Mouse (Mus musculus) cerebellum, postnatal 4 days (tissue): ENCODE data around the gene Dab1.

ENCODE experiments used
- DNase-seq, 2 experiments: peaks; one replicate each; pipeline ENCODE4 v3.0.0; 2022; ENCODE audit warnings: low spot score in 2 of 2, mixed read lengths in 1 of 2

Gene Dab1

DNA sequence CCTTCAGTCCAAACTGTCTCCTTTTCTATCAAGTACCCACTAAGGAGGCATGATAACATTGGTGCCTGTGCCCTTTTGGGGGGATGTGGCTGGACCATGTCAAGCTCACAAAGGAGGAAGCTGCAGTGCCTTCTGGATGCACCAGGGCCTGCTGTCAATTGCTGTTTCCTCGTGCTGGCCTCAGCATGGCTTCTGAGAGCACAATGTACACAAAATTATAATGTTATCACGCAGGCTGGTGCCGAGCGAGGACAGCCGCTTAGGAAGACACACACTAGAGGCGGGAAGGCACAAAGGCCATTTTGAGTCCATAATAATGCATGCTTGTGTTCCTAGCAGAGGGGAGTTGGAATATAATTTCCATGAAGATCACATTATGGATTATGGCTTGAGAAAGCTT lies 81.2 kb downstream of the Dab1 start:
- no peak for DNase-seq

- no peak for DNase-seq
Observed at GRCm38 (mm10) chr4:103702137-103702536, 83.0 kb downstream of the Dab1 start.

DNA sequence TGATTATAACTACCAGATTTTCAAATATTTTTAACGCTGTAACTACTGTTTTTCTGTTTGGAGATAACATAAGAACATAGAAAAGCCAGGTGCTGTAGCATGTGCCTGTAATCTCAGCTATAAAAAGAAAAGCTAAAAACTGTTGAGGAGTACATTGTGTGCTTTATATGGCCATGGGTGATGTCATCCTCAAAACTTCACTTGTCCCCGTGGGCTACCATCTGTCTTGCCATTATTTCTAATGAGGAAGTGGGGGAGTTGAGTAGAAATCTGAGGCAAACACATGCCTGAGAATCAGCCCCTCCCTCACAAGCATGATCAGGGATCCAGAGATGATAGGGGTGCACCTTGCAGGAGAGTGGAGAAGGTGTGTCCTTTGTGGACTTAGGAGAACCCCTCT lies 85.3 kb downstream of the Dab1 start:
- no peak for DNase-seq

DNA sequence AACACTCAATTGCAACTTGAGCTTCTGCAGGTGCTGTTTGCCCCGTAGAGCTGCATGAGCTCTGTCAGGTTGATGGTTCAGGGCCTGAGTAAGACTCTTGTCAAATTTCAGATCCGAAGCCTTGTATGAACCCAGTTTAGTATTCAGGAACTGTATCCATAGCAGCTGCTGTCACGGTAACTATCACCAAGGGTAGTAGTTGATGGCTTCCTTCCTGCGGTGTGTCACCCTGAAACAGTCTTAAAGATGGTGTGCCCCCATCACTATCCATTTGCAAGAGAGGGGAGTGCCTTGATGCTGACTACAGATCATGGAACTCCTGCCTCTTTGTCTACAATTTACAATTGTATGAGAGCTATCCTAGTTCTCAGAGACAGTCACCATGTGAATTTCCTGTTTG lies 87.3 kb downstream of the Dab1 start:
- no peak for DNase-seq

- DNase-seq, result no peak
Observed at GRCm38 (mm10) chr4:103707140-103707539, 88.0 kb downstream of the Dab1 start.

- DNase-seq, result no peak
Observed at GRCm38 (mm10) chr4:103711353-103711752, 92.2 kb downstream of the Dab1 start.

DNA sequence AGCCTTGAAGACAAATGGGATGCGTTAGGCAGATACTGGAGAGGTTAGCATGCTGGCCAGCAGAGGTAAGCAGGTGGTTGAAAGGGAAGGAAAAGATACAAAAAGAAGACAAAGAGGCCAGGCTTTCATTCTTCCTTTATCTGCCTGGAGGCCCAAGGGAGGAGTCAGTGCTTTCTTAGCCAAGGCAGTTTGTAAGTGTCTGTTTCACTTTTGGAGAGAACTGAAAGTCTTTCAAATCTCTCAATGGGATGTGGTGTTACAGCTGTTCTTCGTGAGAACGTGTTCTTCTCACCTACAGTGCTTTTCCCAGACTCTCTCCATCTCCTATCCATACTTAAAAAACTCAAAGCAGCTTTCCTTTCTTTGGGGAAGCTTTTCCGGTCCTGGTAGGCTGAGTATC lies 94.8 kb downstream of the Dab1 start:
- DNase-seq, result no peak

DNA sequence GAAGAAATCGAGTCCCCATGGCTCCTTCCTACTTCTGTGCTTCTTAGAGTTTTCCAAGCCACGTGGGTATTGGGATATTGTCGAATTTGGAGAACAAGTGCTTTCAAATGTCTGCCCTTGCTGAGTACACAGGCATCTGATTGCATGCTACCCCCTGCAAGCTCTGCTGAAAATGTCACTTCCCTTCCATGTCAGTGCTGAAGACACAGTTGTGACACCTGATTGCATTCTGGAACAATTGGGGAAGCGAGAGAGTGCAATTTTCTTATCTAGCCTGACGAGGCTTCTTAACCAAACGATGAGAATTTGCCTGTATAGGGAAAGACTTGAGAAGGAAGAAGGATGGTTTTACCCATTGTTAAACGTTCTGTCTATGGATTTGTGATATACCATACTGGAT lies 95.8 kb downstream of the Dab1 start:
- no peak for DNase-seq

DNA sequence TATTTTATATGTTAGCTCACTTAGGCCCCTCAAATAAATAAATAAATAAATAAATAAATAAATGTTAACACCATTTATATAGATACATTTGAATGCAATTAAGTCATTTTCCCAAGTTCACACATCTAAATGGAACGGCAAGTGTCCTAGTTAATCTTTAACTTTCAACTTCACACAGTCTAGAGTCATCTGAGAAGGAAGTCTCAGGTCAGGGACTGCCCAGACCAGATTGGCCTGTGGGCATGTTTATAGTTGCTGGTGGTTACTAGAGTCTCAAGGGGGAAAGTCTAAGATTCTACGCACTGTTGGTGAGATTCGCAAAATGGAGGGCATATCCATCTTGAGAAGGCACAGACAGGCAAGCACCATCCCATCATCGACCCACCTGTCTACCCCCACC lies 96.4 kb downstream of the Dab1 start:
- no peak for DNase-seq

GRCm38 (mm10) chr4:103722738-103723137 lies 103.6 kb downstream of the Dab1 start:
- no peak for DNase-seq

GRCm38 (mm10) chr4:103726486-103726885 lies 107.3 kb downstream of the Dab1 start:
- no peak for DNase-seq

DNA sequence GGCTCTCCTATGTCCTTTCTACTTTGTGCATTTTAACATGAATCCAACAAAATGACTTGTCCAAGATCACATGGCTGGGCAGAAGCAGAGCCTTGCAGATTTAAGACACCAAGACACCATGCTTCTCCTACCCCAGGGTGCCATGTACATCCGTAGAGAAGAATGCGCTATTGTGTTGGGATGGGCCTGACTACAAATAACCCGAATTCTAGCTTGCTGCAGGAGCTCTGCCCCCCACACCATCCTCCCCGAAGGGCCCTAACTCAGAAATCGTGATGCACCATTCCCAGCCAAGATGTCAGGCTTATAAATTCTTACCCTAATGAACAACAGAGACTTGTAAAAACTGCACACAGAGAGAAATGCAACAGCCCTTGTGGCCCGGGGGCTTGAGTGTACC lies 118.0 kb downstream of the Dab1 start:
- no peak for DNase-seq

GRCm38 (mm10) chr4:103751249-103751855 lies 132.2 kb downstream of the Dab1 start:
- no peak for DNase-seq

DNA sequence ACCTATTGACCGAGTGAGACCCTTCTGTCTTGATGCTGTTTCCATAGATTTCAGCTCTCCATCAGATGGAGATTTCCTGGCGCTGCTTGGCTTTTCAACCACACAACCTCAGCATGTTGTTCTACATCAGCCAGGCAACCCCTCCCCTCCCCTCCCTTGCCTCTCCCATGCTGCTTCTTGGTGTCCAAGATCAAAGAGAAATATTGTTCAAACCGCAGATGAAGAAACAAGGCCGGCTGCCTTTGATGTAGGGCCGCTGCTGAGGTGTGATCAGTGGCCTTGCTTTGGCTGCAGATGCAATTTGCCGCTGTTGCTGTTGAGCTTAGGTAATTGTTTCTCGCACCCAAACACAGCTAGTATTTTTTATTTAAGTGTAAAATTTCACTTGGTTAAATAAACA lies 135.4 kb downstream of the Dab1 start:
- DNase-seq, result no peak

GRCm38 (mm10) chr4:103757241-103757640 lies 138.1 kb downstream of the Dab1 start:
- no peak for DNase-seq

DNA sequence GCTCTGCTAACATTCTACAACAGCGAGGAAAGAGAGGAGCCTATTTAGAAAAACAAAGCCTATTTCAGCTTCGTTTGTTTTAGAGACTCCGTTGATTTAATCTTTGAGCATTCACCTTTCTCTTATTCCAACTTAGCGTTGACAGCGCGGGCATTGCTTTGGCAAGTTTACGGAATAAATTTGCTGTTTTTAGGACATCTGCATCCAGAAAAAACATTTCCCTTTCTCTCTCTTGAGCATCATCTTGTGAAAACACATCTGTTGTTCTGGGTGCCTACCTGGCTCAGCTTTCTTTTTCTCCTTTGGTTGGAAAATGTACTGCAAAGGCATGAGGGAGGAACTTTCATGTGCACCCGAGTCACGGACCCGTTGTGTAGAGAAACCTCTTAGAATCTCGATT lies 143.3 kb downstream of the Dab1 start:
- DNase-seq, result no peak

DNA sequence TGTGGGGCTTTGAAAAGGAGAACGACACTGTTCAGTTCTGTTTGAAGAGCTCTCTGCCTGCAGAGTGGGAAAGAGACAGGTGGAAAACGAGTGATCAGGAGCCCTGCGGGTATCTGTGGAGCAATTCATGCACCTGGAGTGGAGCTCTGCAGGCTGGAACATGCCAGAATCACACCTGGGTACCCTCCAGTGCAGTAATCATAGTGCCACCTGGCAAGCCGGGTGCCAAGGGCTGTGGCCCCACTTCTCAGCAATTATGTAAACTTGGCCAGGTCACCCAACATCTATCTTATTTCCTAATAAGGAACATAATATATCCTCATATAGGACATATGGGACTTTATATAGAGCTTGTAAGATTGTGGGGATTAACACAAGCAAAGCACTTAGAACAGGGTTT lies 156.6 kb downstream of the Dab1 start:
- no peak for DNase-seq

DNA sequence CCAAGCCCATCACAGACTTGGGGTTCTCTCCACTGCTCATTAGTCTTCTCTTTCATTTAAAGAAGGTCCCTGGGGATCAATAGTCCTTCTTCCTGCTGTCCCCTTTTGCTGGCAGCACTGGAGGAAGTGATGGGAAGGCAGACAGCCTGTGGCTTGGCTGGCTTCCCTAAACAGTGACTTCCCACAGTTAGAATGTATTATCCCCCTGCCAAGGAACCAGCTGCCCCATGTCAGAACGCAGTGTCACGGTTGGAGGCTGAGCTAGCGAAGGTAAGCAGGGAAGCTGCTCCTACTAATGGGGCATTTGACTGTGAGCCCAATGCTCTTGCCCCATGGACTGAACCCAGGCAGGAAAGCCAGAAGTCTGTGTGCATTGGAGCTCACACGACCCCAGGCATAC lies 162.2 kb downstream of the Dab1 start:
- peak; percentile 40 to 77 for DNase-seq

DNA sequence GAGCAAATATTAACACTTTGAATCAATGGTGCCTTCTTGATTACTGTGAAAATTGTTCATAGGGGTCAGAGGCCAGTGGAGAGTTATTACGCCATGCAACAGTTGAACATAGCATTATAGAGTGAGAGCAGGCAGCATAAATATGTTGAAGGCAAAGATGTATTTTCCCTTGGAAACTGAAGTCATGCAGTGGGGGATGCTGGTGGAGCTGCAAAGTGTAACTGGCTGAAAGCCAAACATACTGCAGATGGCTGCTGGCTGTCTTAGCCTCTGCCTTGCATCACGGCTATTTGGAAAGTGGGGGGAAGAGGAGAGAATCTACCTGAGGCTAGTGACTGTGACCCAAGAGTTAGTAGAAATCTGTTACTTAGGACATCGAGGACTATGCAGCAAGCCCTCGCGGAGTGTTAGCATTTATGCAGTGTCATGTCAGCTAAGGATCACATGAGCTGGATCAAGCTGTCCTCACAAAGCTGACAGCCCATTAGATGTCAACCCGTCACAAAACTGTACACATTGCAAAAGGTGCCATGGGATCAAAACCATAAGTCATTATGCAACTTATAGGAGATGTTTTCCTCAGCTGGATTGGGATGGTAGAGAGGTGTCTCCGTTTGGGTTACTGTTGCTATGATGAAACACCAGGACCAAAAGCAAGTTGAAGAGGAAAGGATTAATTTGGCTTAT lies 164.5 kb downstream of the Dab1 start:
- no peak for DNase-seq

DNA sequence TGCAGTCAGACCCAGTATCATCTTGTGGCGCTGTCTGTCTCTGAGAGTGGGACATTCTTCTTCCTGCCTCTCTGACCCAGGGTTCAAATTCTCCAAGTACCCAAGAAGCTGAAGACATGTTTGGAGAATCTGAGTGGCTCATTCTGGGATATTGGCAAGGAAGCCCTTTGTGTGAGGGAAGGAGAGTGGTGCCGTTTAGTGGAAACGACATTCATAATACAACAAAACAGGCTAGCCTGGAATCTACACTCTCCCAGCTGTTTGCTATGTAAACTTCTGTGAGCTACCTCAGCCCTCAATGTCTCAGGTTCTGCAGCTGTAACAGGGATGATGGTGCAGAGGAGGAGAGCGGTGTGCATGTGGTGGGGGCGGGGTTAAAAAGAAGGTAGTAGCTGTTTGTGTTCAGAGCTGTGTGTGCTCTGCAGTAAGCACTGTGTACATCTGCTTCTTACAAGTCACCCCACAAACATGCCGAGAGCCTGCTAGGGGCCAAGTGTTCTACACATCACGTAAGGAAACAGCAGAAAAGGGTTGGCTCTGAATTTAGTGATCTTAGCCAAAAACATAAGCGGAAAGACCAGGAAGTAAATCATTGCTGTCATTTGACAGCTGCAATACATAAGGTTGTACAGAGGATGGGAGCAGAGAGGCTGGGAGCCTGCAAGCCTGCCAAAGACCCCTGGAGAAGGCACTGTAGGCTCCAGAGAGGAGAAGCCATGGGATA lies 174.6 kb downstream of the Dab1 start:
- DNase-seq, result no peak

- DNase-seq, result peak in 1 of 2 experiments; percentile 46
Observed at GRCm38 (mm10) chr4:103796416-103796815, 177.3 kb downstream of the Dab1 start.

DNA sequence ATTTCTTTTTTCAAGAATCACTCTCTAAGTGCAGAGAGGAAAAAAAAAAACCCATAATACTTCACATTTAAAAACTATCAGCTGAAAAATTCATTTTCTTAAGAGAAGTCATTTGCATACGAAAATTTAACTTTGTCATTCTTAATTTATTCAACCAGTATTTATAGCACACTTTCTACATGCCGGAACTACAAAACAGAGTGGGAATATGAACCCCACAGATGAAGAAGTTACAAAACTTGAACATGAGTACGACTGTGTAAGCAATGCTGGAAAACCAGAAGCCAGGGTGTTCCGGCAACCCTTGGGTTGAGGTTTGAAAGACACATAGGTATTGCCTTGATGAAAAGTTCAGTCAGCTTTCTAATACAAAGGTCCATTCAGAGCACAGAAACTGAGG lies 183.3 kb downstream of the Dab1 start:
- no peak for DNase-seq

DNA sequence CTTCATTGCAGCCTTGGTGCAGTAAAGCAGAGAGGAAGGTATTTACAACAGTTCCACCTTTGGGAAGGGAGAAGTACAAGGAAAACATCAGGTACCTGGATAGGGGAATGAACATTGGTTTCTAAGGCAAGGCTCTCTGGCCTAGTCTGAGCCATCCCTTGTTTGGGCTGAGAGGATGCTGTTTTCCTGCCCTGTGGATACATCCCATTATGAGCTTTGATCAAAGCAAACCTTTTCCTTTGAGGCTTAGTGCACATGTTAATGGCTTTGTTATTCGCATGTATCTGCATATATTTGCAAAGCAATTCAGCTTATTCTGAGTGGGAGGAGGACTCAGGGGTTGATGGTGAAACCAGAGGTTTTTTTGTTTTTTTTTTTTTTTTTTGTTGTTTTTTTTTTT lies 185.3 kb downstream of the Dab1 start:
- no peak for DNase-seq
